Mouse (Mus musculus): Measurements from ENCODE around the gene Epn2.

Gene Epn2

GRCm38 (mm10) chr11:61490944-61491520 is 88.5 kb downstream of the Epn2 start:
- no peak for DNase-seq (ENCODE audit: low read depth, low spot score)

GRCm38 (mm10) chr11:61489874-61490273 is 89.6 kb downstream of the Epn2 start:
- DNase-seq (ENCODE audit: low read depth, low spot score) = no peak

GRCm38 (mm10) chr11:61489085-61489484 is 90.4 kb downstream of the Epn2 start:
- no peak for DNase-seq (ENCODE audit: low read depth, low spot score)

GRCm38 (mm10) chr11:61487936-61488335 is 91.6 kb downstream of the Epn2 start:
- no peak for DNase-seq (ENCODE audit: low read depth, low spot score)

- DNase-seq (ENCODE audit: low read depth, low spot score) = peak; percentile 74
Observed at GRCm38 (mm10) chr11:61487401-61487800, 92.1 kb downstream of the Epn2 start.

- no peak for DNase-seq (ENCODE audit: low read depth, low spot score)
Observed at GRCm38 (mm10) chr11:61486458-61487219, 92.8 kb downstream of the Epn2 start.

GRCm38 (mm10) chr11:61485541-61486457 is 93.7 kb downstream of the Epn2 start:
- peak; percentile 68 for DNase-seq (ENCODE audit: low read depth, low spot score)

GRCm38 (mm10) chr11:61484613-61485540 is 94.6 kb downstream of the Epn2 start, which contains the start of gene Mfap4:
Gene Mfap4 (plus strand): TSS chr11:61485431.
- DNase-seq (ENCODE audit: low read depth, low spot score) = peak; percentile 88

- no peak for DNase-seq (ENCODE audit: low read depth, low spot score)
Observed at GRCm38 (mm10) chr11:61484256-61484612, 95.3 kb downstream of the Epn2 start.

- no peak for DNase-seq (ENCODE audit: low read depth, low spot score)
Observed at GRCm38 (mm10) chr11:61483226-61483845, 96.2 kb downstream of the Epn2 start.

GRCm38 (mm10) chr11:61481239-61482090 is 98.0 kb downstream of the Epn2 start:
- no peak for DNase-seq (ENCODE audit: low read depth, low spot score)

- no peak for DNase-seq (ENCODE audit: low read depth, low spot score)
Observed at GRCm38 (mm10) chr11:61478788-61479187, 100.7 kb downstream of the Epn2 start.

- no peak for DNase-seq (ENCODE audit: low read depth, low spot score)
Observed at GRCm38 (mm10) chr11:61477566-61478508, 101.7 kb downstream of the Epn2 start.

- peak; percentile 81 for DNase-seq (ENCODE audit: low read depth, low spot score)
Observed at GRCm38 (mm10) chr11:61476786-61477382, 102.6 kb downstream of the Epn2 start.

- no peak for DNase-seq (ENCODE audit: low read depth, low spot score)
Observed at GRCm38 (mm10) chr11:61473630-61474029, 105.9 kb downstream of the Epn2 start.

- no peak for DNase-seq (ENCODE audit: low read depth, low spot score)
Observed at GRCm38 (mm10) chr11:61470880-61471279, 108.6 kb downstream of the Epn2 start.

- no peak for DNase-seq (ENCODE audit: low read depth, low spot score)
Observed at GRCm38 (mm10) chr11:61469317-61469917, 110.1 kb downstream of the Epn2 start.

GRCm38 (mm10) chr11:61468534-61468933 is 111.0 kb downstream of the Epn2 start:
- peak; percentile 97 for DNase-seq (ENCODE audit: low read depth, low spot score)
